Mouse (Mus musculus): Measurements from ENCODE around the gene Prss53. TPM values are rescaled to one million over a fixed set of nuclear protein-coding genes. Genes with fewer than 3 reads are reported as not detected.

The Prss53 gene
- polyA plus RNA-seq, 1 experiment from 2014 or later, result 0.79 TPM

Other genes starting within 250 kb of the Prss53 start
- 79.0 and 79.2 TPM in 2 replicates for gene Bcl7c, start 182.0 kb downstream of the Prss53 start, polyA plus RNA-seq (2016; fragmentation: Nextera tagmentation; extraction: Ambion mirVana)
- 5.5 and 5.8 TPM in 2 replicates for gene Ctf1, start 178.2 kb downstream of the Prss53 start, polyA plus RNA-seq (2016; fragmentation: Nextera tagmentation; extraction: Ambion mirVana)
- 0.13 and 0.21 TPM in 2 replicates for gene Ctf2, start 158.8 kb downstream of the Prss53 start, polyA plus RNA-seq (2016; fragmentation: Nextera tagmentation; extraction: Ambion mirVana)
- 10.7 and 11.1 TPM in 2 replicates for gene Fbxl19, start 146.4 kb downstream of the Prss53 start, polyA plus RNA-seq (2016; fragmentation: Nextera tagmentation; extraction: Ambion mirVana)
- gene Orai3, start 121.2 kb downstream of the Prss53 start, polyA plus RNA-seq (2016; fragmentation: Nextera tagmentation; extraction: Ambion mirVana), result 6.2 and 8.1 TPM in 2 replicates
- gene Setd1a, start 114.3 kb downstream of the Prss53 start, polyA plus RNA-seq (2016; fragmentation: Nextera tagmentation; extraction: Ambion mirVana), result 22.9 and 23.7 TPM in 2 replicates
- not detected in 2 replicates for gene Gm49388, start 105.4 kb downstream of the Prss53 start, polyA plus RNA-seq (2016; fragmentation: Nextera tagmentation; extraction: Ambion mirVana)
- gene Hsd3b7, start 90.4 kb downstream of the Prss53 start, polyA plus RNA-seq (2016; fragmentation: Nextera tagmentation; extraction: Ambion mirVana), result 8.1 and 8.3 TPM in 2 replicates
- 20.1 and 21.5 TPM in 2 replicates for gene Stx4a, start 66.7 kb downstream of the Prss53 start, polyA plus RNA-seq (2016; fragmentation: Nextera tagmentation; extraction: Ambion mirVana)
- gene Stx1b, start 66.4 kb downstream of the Prss53 start, polyA plus RNA-seq (2016; fragmentation: Nextera tagmentation; extraction: Ambion mirVana), result 16.3 and 19.9 TPM in 2 replicates
- 22.5 and 24.6 TPM in 2 replicates for gene Zfp646, start 14.7 kb downstream of the Prss53 start, polyA plus RNA-seq (2016; fragmentation: Nextera tagmentation; extraction: Ambion mirVana)
- 39.0 and 39.2 TPM in 2 replicates for gene Zfp668, start 14.1 kb downstream of the Prss53 start, polyA plus RNA-seq (2016; fragmentation: Nextera tagmentation; extraction: Ambion mirVana)
- gene Gm21974, start 4.5 kb upstream of the Prss53 start, polyA plus RNA-seq (2016; fragmentation: Nextera tagmentation; extraction: Ambion mirVana), result not detected in 2 replicates
- 42.7 and 54.4 TPM in 2 replicates for gene Vkorc1, start 4.6 kb upstream of the Prss53 start, polyA plus RNA-seq (2016; fragmentation: Nextera tagmentation; extraction: Ambion mirVana)
- gene Bckdk, start 13.1 kb upstream of the Prss53 start, polyA plus RNA-seq (2016; fragmentation: Nextera tagmentation; extraction: Ambion mirVana), result 83.7 and 85.5 TPM in 2 replicates
- gene Kat8, start 21.5 kb upstream of the Prss53 start, polyA plus RNA-seq (2016; fragmentation: Nextera tagmentation; extraction: Ambion mirVana), result 54.4 and 55.2 TPM in 2 replicates
- gene Prss8, start 39.1 kb upstream of the Prss53 start, polyA plus RNA-seq (2016; fragmentation: Nextera tagmentation; extraction: Ambion mirVana), result 0.43 and 1.3 TPM in 2 replicates
- 9.3 and 10.4 TPM in 2 replicates for gene Prss36, start 55.8 kb upstream of the Prss53 start, polyA plus RNA-seq (2016; fragmentation: Nextera tagmentation; extraction: Ambion mirVana)
- gene Fus, start 76.5 kb upstream of the Prss53 start, polyA plus RNA-seq (2016; fragmentation: Nextera tagmentation; extraction: Ambion mirVana), result 518 and 540 TPM in 2 replicates
- gene Pycard, start 102.9 kb upstream of the Prss53 start, polyA plus RNA-seq (2016; fragmentation: Nextera tagmentation; extraction: Ambion mirVana), result 8.0 and 9.1 TPM in 2 replicates
- not detected in 2 replicates for gene Trim72, start 113.0 kb upstream of the Prss53 start, polyA plus RNA-seq (2016; fragmentation: Nextera tagmentation; extraction: Ambion mirVana)
- gene Itgam, start 171.7 kb upstream of the Prss53 start, polyA plus RNA-seq (2016; fragmentation: Nextera tagmentation; extraction: Ambion mirVana), result 0.42 and 1.0 TPM in 2 replicates
- not detected in 2 replicates for gene Gm49368, start 171.7 kb upstream of the Prss53 start, polyA plus RNA-seq (2016; fragmentation: Nextera tagmentation; extraction: Ambion mirVana)
- 0.05 TPM in 1 of 2 replicates, not detected in the other for gene Itgax, start 238.6 kb upstream of the Prss53 start, polyA plus RNA-seq (2016; fragmentation: Nextera tagmentation; extraction: Ambion mirVana)